Mouse (Mus musculus): ENCODE measurements around the gene Clec4a3.
"Not testable (repeated sequence)": the region's sequence is repeated elsewhere in the genome, so short reads cannot be mapped to it uniquely, and the experiment has no call there.

Gene Clec4a3

DNA sequence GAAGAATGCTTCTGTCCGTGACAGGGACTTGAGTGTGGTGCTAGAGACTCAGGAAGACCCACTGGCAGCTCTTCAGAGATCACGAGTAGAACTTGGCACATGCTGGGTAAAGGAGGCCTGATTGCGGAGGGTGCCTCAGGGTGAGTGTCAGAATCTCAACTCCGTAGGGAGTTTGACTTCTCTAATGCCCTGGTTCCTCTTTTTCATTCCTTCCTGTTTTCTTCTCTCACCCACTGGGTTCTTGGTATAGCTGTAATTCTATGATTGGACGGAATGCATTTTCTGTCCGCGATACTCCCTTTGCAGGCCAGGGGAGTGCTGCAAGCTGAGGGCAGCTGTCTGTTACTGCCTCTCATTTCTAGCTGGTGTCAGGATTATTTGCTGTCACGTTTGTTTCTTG is at the start of gene Clec4a3:
Clec4a3 (plus strand) TSS at position 115 of the 400 bp plus-strand sequence.
- no peak for DNase-seq (ENCODE audit: low spot score in 2 of 2)

DNA sequence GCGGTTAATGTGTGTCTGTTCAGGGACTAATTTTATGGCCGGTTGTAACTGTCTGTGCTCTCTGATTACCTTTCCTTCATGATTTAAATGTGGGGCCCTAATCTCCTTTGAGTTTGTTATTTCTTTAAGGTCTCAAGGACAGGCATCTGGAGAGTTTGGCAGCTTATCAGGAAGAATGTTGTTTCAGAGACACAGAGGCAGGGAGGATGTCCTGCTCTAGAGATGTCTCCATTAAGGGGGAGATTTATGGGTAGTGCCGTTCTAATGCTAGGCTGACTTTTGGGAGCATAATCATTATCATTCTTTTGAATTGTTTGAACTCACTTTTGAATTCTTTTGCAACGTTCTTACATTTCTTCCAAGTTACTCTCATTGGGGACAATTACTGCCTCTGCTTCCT is 32.4 kb upstream of the Clec4a3 start:
- no peak for DNase-seq (ENCODE audit: low spot score in 2 of 2)

DNA sequence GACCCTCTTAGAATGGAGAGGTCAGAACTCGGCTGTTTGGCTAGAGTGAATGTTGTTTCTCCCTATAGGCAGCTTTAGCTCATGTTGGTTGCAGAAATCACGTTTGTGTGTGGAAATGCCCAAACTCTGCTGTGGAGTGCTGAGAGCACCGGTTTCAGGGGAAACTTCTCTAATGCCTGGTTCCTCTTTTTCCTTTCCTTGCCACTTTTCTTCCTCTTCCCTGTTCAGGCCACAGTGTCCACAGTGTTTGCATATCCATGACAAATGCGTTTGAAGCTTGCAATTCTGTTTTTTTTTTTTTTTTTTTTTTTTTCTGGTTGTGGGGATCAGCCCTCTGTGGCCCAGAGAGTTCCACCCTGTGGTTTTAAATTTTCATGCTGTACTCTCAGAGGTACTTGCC is 30.9 kb upstream of the Clec4a3 start, which contains the start of gene Clec4a1:
Clec4a1 (plus strand) TSS at position 398 of the 400 bp plus-strand sequence.
- DNase-seq (ENCODE audit: low spot score in 2 of 2), result no peak

DNA sequence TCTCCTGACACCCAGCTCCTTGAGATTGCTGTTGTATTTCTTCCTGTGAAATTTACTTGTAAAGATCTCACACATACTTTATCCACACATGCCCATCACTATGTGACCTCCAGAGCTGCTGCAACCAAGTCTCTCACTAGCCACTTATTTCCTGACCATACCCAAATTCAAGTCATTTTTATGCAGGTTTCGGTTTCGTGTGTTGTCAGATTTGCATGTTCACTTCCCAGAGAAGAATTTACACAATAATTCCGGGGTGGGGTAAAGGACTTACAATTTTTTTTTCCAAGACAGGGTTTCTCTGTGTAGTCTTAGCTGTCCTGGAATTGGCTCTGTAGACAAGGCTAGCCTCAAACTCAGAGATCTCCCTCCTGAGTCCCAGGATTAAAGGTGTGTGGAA is 17.5 kb upstream of the Clec4a3 start:
- no peak for DNase-seq (ENCODE audit: low spot score in 2 of 2)

DNA sequence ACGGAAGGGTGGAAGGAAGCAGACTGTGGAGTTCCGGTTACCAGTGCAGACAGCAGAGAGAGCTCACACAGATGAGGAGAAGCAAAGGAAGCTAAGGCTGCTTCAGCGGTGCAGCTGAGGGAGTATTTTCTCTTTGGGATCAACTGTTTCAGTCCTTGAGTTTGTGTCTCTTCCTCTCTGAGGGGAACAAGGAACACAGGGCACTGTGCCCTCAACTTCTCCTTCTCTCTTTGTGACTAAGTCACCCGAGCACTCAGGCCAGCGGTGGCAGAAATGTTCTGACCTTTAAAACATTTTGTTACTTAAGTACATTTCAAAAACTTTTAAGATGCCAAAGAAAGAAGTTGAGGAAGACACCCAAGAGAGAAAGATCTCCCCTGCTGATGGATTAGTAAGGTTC is 12.7 kb upstream of the Clec4a3 start:
- no peak for DNase-seq (ENCODE audit: low spot score in 2 of 2)

DNA sequence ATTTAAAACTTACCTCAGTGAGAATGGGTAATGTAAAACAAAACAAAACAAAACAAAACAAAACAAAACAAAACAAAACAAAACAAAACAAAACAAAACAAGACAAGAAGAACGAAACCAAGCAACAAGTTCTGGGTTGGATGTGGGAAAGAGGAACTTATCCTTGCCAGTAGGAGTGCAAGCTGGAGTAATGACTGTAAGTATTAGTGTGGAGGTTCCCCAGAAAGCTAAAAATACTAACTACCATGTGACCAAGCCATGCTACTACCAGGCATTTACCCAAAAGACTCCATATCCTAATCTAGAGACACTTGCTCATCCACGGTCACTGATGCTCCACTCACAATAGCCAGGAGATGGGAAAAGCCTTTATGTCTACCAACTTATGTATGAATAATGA is 5.6 kb upstream of the Clec4a3 start:
- no peak for DNase-seq (ENCODE audit: low spot score in 2 of 2)

DNA sequence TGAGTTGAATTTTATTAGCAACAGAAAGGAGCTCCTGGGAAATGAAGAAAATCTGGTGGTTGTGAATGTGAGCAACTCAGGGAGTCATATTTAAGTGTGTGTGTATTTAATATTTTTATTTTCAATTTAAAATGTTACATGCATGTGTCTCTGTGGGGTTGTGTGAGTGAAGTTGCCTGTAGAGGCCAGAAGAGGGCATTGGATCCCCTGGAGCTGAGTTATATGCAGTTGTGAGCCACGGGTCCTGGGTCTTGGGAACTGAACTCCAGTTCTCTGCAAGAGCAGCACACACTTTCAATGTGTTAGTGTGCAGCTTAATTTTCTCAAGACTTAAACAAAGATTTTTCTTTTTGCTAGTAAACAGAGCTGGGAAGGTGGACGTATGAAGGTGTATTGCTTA is 12.2 kb downstream of the Clec4a3 start:
- DNase-seq (ENCODE audit: low spot score in 2 of 2), result no peak

DNA sequence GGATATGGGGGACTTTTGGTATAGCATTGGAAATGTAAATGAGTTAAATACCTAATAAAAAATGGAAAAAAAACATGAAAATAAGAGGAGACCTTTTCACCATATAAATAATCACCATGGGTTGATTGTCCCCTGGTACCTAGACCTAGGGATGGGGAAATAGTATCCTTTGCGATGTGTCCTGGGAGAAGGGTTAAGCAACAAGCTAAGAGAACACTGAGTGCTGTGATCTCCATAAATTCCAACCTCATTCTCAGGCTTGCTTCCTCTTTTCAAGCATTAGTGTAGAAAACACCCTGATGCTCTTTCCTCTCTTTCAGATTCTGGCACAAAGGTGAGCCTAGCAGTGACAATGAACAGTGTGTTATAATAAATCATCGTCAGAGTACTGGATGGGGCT is 16.7 kb downstream of the Clec4a3 start:
- DNase-seq (ENCODE audit: low spot score in 2 of 2), result no peak

DNA sequence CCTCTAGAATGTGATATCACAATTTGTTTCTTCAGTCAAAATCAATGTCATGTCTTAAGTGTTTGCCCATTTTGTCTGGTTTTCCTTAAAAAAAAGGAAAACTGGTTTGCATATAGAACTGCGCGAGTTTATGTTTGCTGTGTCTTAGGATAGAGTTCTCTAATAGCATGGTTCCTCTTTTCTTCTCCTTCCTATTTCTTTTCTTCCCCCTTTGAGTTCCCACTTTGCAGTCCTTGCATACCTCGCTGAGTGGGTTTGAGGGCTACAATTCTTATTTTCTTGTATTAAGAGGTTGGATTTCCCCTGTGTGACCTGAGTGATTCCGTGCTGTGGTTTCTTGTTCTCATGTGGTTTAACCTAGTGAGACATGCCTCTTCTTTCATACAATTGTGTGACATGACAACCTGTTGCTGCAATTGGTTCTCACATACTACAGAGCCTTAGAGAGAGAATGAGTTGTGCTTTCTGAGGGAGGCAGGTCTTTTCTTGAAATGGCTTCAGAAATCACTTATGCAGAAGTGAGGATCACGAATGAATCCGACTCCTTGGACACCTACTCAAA is 37.6 kb downstream of the Clec4a3 start, which contains the start of gene Clec4a4:
Clec4a4 (plus strand) TSS at position 492 of the 562 bp plus-strand sequence.
- no peak for DNase-seq (ENCODE audit: low spot score in 2 of 2)

DNA sequence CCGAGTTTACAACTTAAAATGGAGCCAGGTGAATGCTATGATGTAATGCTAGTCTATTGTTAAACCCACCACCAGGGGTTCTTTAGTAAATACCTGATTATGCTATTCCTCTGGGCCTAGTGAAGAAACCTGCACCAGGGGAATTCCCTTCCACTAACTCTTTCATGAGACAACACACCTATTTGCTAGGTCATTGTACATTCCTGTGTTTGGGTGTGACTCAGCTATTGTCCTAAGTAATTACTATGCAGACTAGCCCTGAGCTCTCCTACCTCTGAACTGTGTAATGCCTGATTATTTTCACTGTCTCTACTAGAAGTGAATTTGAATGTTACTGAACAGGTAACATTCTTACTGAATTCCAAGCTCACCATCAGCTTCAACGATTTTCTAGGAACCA is 52.4 kb downstream of the Clec4a3 start:
- not testable (repeated sequence) for DNase-seq (ENCODE audit: low spot score in 2 of 2)

DNA sequence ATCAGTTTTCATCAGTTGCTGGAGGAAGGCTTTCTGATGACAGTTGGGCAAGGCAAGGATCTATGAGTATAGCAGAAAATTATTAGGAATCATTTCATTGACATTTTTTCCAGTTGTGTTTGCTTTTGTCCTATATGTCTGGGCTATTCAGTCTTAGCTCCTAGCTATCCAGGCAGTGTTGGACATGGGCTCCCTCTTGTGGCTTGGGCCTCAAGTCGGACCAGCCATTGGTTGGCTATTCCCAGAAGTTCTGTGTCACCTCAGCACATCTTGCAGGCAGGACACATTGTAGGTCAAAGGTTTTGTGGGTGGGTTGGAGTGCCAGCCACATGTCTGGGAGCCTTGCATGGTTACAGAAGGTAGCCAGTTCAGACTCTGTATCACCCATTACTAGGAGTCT is 53.3 kb downstream of the Clec4a3 start:
- no peak for DNase-seq (ENCODE audit: low spot score in 2 of 2)

Data from cerebellum, postnatal 4 days (tissue).